Mouse (Mus musculus) kidney, adult 9 months (tissue): ENCODE data around the gene Taar9.
A peak's percentile ranks its signal among the peaks of the same experiment; 100 is the strongest.

Experiments
- DNase-seq: peaks from one replicate; pipeline ENCODE4 v3.0.0; 2022

Gene Taar9

DNA sequence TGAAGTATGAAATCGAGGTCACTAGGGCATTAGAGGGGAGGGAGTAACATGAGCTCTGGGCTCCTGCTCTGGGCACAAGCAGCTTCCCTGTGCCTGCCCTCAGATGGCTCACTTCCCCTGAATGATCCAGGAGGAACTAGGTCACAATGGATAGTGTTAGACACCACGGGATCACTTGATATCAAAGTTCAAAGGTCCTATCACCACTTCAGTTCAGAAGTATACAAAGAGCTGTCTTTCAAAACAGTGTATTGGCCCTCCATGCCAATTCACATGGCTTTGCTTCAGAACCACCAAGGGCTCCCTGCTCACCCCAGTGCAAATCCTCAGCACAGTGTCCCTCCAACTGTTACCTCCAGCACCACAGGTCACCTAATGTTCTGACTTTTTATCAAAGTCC is 34.6 kb downstream of the Taar9 start:
- peak; percentile 6 for DNase-seq

GRCm38 (mm10) chr10:24058986-24059385 is 50.3 kb downstream of the Taar9 start:
- DNase-seq = no peak
